Mouse (Mus musculus): ENCODE measurements at regions not wholly inside any gene's neighbourhood (a gene's known extent, or its start where the extent isn't known, plus 50 kb on each side); places are given as distances from the start of the nearest gene placed in this dataset.

- ATAC-seq = no peak
- H3K27ac ChIP-seq = no peak overlapping the region
- H3K36me3 ChIP-seq (ENCODE audit: insufficient read depth, low read length) = no peaks in the 10 kb centered on the region
- no peak for DNase-seq (ENCODE audit: low spot score)
- TF ChIP-seq CTCF (IDR thresholded peaks at IDR 0.05; ENCODE audit: low read depth) = no peak
- no peak overlapping the region for H3K4me3 ChIP-seq (ENCODE audit: low read length)
- H3K27me3 ChIP-seq (ENCODE audit: insufficient read depth, low read length) = no peaks in the 10 kb centered on the region
- 73% methylated on average over 7 of the region's 7 CpGs for WGBS
- no peaks in the 10 kb centered on the region for H3K4me1 ChIP-seq (ENCODE audit: insufficient read depth, low read length)
- no peak overlapping the region for H3K4me2 ChIP-seq (ENCODE audit: low read depth, low read length)
- no peak overlapping the region for H3K9ac ChIP-seq (replicated peaks; ENCODE audit: low read length)
- no peaks in the 10 kb centered on the region for H3K9me3 ChIP-seq (ENCODE audit: low read length)
Observed at GRCm38 (mm10) chr1:18668901-18669300, 404.0 kb upstream of the Defb41 start.

- Histone ChIP-seq H3K9ac (replicated peaks; ENCODE audit: low read length) (no peak overlapping the region), H3K27me3 (ENCODE audit: insufficient read depth, low read length) (no peaks in the 10 kb centered on the region), H3K27ac (no peak overlapping the region), H3K36me3 (ENCODE audit: insufficient read depth, low read length) (no peaks in the 10 kb centered on the region), H3K4me3 (ENCODE audit: low read length) (no peak overlapping the region), H3K4me2 (ENCODE audit: low read depth, low read length) (no peak overlapping the region), H3K4me1 (ENCODE audit: insufficient read depth, low read length) (no peaks in the 10 kb centered on the region), H3K9me3 (ENCODE audit: low read length) (no peaks in the 10 kb centered on the region)
- TF ChIP-seq CTCF (IDR thresholded peaks at IDR 0.05; ENCODE audit: low read depth) = no peak
- no peak for DNase-seq (ENCODE audit: low spot score)
- ATAC-seq = no peak
- 87% methylated on average over 5 of the region's 5 CpGs for WGBS
Observed at GRCm38 (mm10) chr1:18668265-18668664, 403.3 kb upstream of the Defb41 start.

GRCm38 (mm10) chr1:18640858-18641257 lies 375.9 kb upstream of the Defb41 start:
- Histone ChIP-seq H3K4me1 (ENCODE audit: insufficient read depth, low read length) (no peaks in the 10 kb centered on the region), H3K4me2 (ENCODE audit: low read depth, low read length) (no peak overlapping the region)
- ATAC-seq = no peak

GRCm38 (mm10) chr1:18639460-18640300 lies 374.7 kb upstream of the Defb41 start:
- Histone ChIP-seq H3K36me3 (ENCODE audit: insufficient read depth, low read length) (no peaks in the 10 kb centered on the region), H3K4me2 (ENCODE audit: low read depth, low read length) (peak overlapping the region; percentile 11; the same call in 1 of the 2 replicates), H3K27ac (no peak overlapping the region), H3K4me1 (ENCODE audit: insufficient read depth, low read length) (no peaks in the 10 kb centered on the region), H3K27me3 (ENCODE audit: insufficient read depth, low read length) (no peaks in the 10 kb centered on the region), H3K4me3 (ENCODE audit: low read length) (no peak overlapping the region), H3K9me3 (ENCODE audit: low read length) (no peaks in the 10 kb centered on the region), H3K9ac (replicated peaks; ENCODE audit: low read length) (no peak overlapping the region)
- WGBS = 14% methylated on average over 8 of the region's 8 CpGs
- peak; percentile 45; the same call in 1 of the 2 replicates for ATAC-seq
- no peak for TF ChIP-seq CTCF (IDR thresholded peaks at IDR 0.05; ENCODE audit: low read depth)
- peak; percentile 31 for DNase-seq (ENCODE audit: low spot score)

More at GRCm38 (mm10) chr1:18640858-18641257, 375.9 kb upstream of the Defb41 start:
- no peaks in the 10 kb centered on the region for H3K36me3 ChIP-seq (ENCODE audit: insufficient read depth, low read length)
- no peak overlapping the region for H3K4me3 ChIP-seq (ENCODE audit: low read length)
- H3K9me3 ChIP-seq (ENCODE audit: low read length) = no peaks in the 10 kb centered on the region
- H3K27me3 ChIP-seq (ENCODE audit: insufficient read depth, low read length) = no peaks in the 10 kb centered on the region
- H3K27ac ChIP-seq = no peak overlapping the region
- DNase-seq (ENCODE audit: low spot score) = no peak
- no peak overlapping the region for H3K9ac ChIP-seq (replicated peaks; ENCODE audit: low read length)
- TF ChIP-seq CTCF (IDR thresholded peaks at IDR 0.05; ENCODE audit: low read depth) = no peak

GRCm38 (mm10) chr1:18637334-18637733 lies 372.4 kb upstream of the Defb41 start:
- no peak overlapping the region for H3K4me3 ChIP-seq (ENCODE audit: low read length)
- H3K9me3 ChIP-seq (ENCODE audit: low read length) = no peaks in the 10 kb centered on the region
- DNase-seq (ENCODE audit: low spot score) (no peak), ATAC-seq (no peak)
- no peaks in the 10 kb centered on the region for H3K4me1 ChIP-seq (ENCODE audit: insufficient read depth, low read length)
- H3K9ac ChIP-seq (replicated peaks; ENCODE audit: low read length) = no peak overlapping the region
- H3K36me3 ChIP-seq (ENCODE audit: insufficient read depth, low read length) = no peaks in the 10 kb centered on the region
- no peaks in the 10 kb centered on the region for H3K27me3 ChIP-seq (ENCODE audit: insufficient read depth, low read length)
- no peak overlapping the region for H3K4me2 ChIP-seq (ENCODE audit: low read depth, low read length)
- no peak overlapping the region for H3K27ac ChIP-seq
- no peak for TF ChIP-seq CTCF (IDR thresholded peaks at IDR 0.05; ENCODE audit: low read depth)

- no peaks in the 10 kb centered on the region for H3K36me3 ChIP-seq (ENCODE audit: insufficient read depth, low read length)
- DNase-seq (ENCODE audit: low spot score) (no peak), ATAC-seq (no peak)
- H3K27ac ChIP-seq = no peak overlapping the region
- H3K27me3 ChIP-seq (ENCODE audit: insufficient read depth, low read length) = no peaks in the 10 kb centered on the region
- 78% methylated on average over 7 of the region's 7 CpGs for WGBS
- no peaks in the 10 kb centered on the region for H3K9me3 ChIP-seq (ENCODE audit: low read length)
- H3K4me1 ChIP-seq (ENCODE audit: insufficient read depth, low read length) = no peaks in the 10 kb centered on the region
- H3K9ac ChIP-seq (replicated peaks; ENCODE audit: low read length) = no peak overlapping the region
- H3K4me2 ChIP-seq (ENCODE audit: low read depth, low read length) = no peak overlapping the region
- TF ChIP-seq CTCF (IDR thresholded peaks at IDR 0.05; ENCODE audit: low read depth) = no peak
- H3K4me3 ChIP-seq (ENCODE audit: low read length) = no peak overlapping the region
Observed at GRCm38 (mm10) chr1:18610231-18610630, 345.3 kb upstream of the Defb41 start.

GRCm38 (mm10) chr1:18599864-18600263 lies 334.9 kb upstream of the Defb41 start:
- H3K4me3 ChIP-seq (ENCODE audit: low read length) = no peak overlapping the region
- H3K36me3 ChIP-seq (ENCODE audit: insufficient read depth, low read length) = no peaks in the 10 kb centered on the region
- H3K9ac ChIP-seq (replicated peaks; ENCODE audit: low read length) = no peak overlapping the region
- ATAC-seq (no peak), DNase-seq (ENCODE audit: low spot score) (no peak)
- no peak overlapping the region for H3K27ac ChIP-seq
- no peaks in the 10 kb centered on the region for H3K27me3 ChIP-seq (ENCODE audit: insufficient read depth, low read length)
- H3K4me2 ChIP-seq (ENCODE audit: low read depth, low read length) = no peak overlapping the region
- WGBS = 70% methylated on average over 1 of the region's 1 CpGs
- H3K9me3 ChIP-seq (ENCODE audit: low read length) = no peaks in the 10 kb centered on the region
- no peaks in the 10 kb centered on the region for H3K4me1 ChIP-seq (ENCODE audit: insufficient read depth, low read length)
- TF ChIP-seq CTCF (IDR thresholded peaks at IDR 0.05; ENCODE audit: low read depth) = no peak

Measured in hindbrain, postnatal 0 days (tissue).